Mouse (Mus musculus): ENCODE data around the gene Ptprcap. TPM values are rescaled to one million over a fixed set of nuclear protein-coding genes. Genes with fewer than 3 reads are reported as not detected.
A peak's percentile ranks its signal among the peaks of the same experiment; 100 is the strongest.

Ptprcap gene
- total RNA-seq (2021) (1 to 10 TPM; 1.1 to 1.7 TPM), polyA plus RNA-seq (2012; rRNA removed) (2.2 and 6.4 TPM in 2 replicates)
- long read RNA-seq, partial matches to known transcripts = 0 of 1 reads
- long read RNA-seq, other reads (novel, unspliced or antisense) = 0 of 1 reads

- H3K27ac ChIP-seq = peak within 1 kb of the TSS; percentile 40; the same call in 1 of the 2 replicates
- peaks cover 7% of the 10 kb centered on the region for H3K4me1 ChIP-seq (ENCODE audit: control insufficient read depth, insufficient read depth, low read length)
- H3K36me3 ChIP-seq (ENCODE audit: control insufficient read depth, insufficient read depth, low read length) = no peaks in the 10 kb centered on the region
- DNase-seq = peak in 1 of 2 experiments; percentile 57
- H3K4me3 ChIP-seq = no peak within 1 kb of the TSS
- no peak within 1 kb of the TSS for H3K9ac ChIP-seq (ENCODE audit: low read depth, low read length)
- WGBS = 40% methylated on average over 11 of the region's 11 CpGs
- intact Hi-C loops (cut with DNase I) = no loop called here
- H3K79me2 ChIP-seq (replicated peaks; ENCODE audit: control insufficient read depth, insufficient read depth, low read length) = no peaks in the 10 kb centered on the region
- no peak for TF ChIP-seq EP300 (IDR thresholded peaks at IDR 0.05; ENCODE audit: insufficient read depth, low read depth, low read length)
- TF ChIP-seq POLR2A (IDR thresholded peaks at IDR 0.05; ENCODE audit: insufficient read depth, low read depth, low read length) = no peak
- TF ChIP-seq CTCF (IDR thresholded peaks at IDR 0.05) = no peak
- no peaks in the 10 kb centered on the region for H3K27me3 ChIP-seq (ENCODE audit: control insufficient read depth, insufficient read depth, low read length)
Observed at GRCm38 (mm10) chr19:4153232-4153654, at the start of gene Ptprcap. TSS of gene Ptprcap (plus strand) at chr19:4153604.

DNA sequence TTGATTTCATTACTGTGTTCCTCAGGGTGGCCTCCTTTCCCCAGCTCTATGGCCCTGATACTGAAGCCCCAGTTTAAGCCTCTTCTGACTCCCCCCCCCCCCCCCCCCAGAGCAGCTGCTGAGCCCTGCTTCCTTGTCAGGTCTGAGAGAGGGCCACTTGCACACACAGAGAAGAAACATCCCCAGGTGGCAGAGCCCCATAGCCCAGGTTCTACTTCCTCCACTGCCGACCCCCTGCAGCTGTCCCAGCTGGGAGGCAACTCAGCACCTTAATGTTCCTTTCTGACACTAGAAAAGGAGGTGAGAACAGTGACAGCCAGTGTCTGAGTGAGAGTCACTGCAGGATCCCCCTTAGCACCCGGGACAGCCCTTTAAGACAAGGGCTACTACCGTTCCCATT lies 49.6 kb upstream of the Ptprcap start:
- intact Hi-C loops (cut with DNase I) = no loop called here
- TF ChIP-seq EP300 (IDR thresholded peaks at IDR 0.05; ENCODE audit: insufficient read depth, low read depth, low read length) = no peak
- no peak for TF ChIP-seq POLR2A (IDR thresholded peaks at IDR 0.05; ENCODE audit: insufficient read depth, low read depth, low read length)
- TF ChIP-seq CTCF (IDR thresholded peaks at IDR 0.05) = no peak
- 52% methylated on average over 3 of the region's 3 CpGs for WGBS

DNA sequence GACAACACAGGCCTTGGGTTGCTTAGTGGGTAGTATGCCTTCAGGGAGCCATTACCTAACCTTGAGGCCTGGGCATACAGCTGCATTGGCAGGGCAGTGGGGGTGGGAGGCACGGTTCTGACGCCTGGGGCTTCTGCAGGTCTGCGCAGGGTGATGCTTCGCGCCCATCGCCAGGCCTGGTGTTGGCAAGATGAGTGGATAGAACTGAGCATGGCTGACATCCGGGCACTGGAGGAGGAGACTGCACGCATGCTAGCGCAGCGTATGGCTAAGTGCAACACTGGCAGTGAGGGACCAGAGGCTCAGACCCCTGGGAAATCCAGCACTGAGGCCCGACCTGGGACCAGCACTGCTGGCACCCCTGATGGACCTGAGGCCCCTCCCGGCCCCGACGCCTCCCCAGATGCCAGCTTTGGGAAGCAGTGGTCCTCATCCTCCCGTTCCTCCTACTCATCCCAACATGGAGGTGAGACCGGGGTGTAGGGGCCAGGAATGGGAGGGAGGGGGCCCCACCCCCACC lies 48.7 kb upstream of the Ptprcap start:
- 92% methylated on average over 16 of the region's 16 CpGs for WGBS
- Histone ChIP-seq H3K27ac (no peak overlapping the region), H3K4me3 (no peak overlapping the region), H3K9ac (ENCODE audit: low read depth, low read length) (no peak overlapping the region), H3K4me1 (ENCODE audit: control insufficient read depth, insufficient read depth, low read length) (no peaks in the 10 kb centered on the region; the same call in 1 of the 2 replicates), H3K36me3 (ENCODE audit: control insufficient read depth, insufficient read depth, low read length) (no peaks in the 10 kb centered on the region), H3K27me3 (ENCODE audit: control insufficient read depth, insufficient read depth, low read length) (no peaks in the 10 kb centered on the region), H3K79me2 (replicated peaks; ENCODE audit: control insufficient read depth, insufficient read depth, low read length) (no peaks in the 10 kb centered on the region)
- DNase-seq = no peak
- TF ChIP-seq POLR2A (IDR thresholded peaks at IDR 0.05; ENCODE audit: insufficient read depth, low read depth, low read length) = no peak
- TF ChIP-seq CTCF (IDR thresholded peaks at IDR 0.05) = no peak
- no peak for TF ChIP-seq EP300 (IDR thresholded peaks at IDR 0.05; ENCODE audit: insufficient read depth, low read depth, low read length)
- intact Hi-C loops (cut with DNase I) = no loop called here

More for the DNA sequence above, 49.6 kb upstream of the Ptprcap start:
- Histone ChIP-seq H3K9ac (ENCODE audit: low read depth, low read length) (no peak overlapping the region), H3K4me3 (no peak overlapping the region), H3K36me3 (ENCODE audit: control insufficient read depth, insufficient read depth, low read length) (no peaks in the 10 kb centered on the region), H3K4me1 (ENCODE audit: control insufficient read depth, insufficient read depth, low read length) (peaks cover 1% of the 10 kb centered on the region), H3K79me2 (replicated peaks; ENCODE audit: control insufficient read depth, insufficient read depth, low read length) (no peaks in the 10 kb centered on the region), H3K27me3 (ENCODE audit: control insufficient read depth, insufficient read depth, low read length) (no peaks in the 10 kb centered on the region), H3K27ac (no peak overlapping the region)
- DNase-seq = no peak

DNA sequence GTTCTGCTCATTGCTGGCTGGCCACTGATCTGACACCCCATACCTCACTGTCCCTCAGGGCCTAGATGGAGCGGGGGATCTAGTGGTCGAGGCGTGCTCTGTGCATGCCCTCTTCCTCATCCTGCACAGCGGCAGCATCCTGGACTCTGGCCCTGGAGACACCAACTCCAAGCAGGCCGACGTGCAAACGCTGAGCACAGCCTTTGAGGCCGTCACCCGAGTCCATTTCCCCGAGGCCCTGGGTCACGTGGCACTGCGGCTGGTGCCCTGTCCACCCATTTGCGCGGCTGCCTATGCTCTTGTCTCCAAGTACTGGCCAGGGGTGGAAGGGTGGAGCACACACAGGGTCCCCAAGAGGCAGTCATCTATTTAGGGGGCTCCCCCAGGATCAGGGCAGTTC lies 46.8 kb upstream of the Ptprcap start:
- no peak overlapping the region for H3K27ac ChIP-seq
- DNase-seq = no peak
- 90% methylated on average over 14 of the region's 14 CpGs for WGBS
- no peaks in the 10 kb centered on the region for H3K4me1 ChIP-seq (ENCODE audit: control insufficient read depth, insufficient read depth, low read length)
- no peaks in the 10 kb centered on the region for H3K79me2 ChIP-seq (replicated peaks; ENCODE audit: control insufficient read depth, insufficient read depth, low read length)
- no peaks in the 10 kb centered on the region for H3K36me3 ChIP-seq (ENCODE audit: control insufficient read depth, insufficient read depth, low read length)
- intact Hi-C loops (cut with DNase I) = no loop called here
- no peaks in the 10 kb centered on the region for H3K27me3 ChIP-seq (ENCODE audit: control insufficient read depth, insufficient read depth, low read length)
- no peak overlapping the region for H3K9ac ChIP-seq (ENCODE audit: low read depth, low read length)
- no peak overlapping the region for H3K4me3 ChIP-seq
- TF ChIP-seq EP300 (IDR thresholded peaks at IDR 0.05; ENCODE audit: insufficient read depth, low read depth, low read length) (no peak), CTCF (IDR thresholded peaks at IDR 0.05) (no peak), POLR2A (IDR thresholded peaks at IDR 0.05; ENCODE audit: insufficient read depth, low read depth, low read length) (no peak)

- intact Hi-C loops (cut with DNase I) = no loop called here
- WGBS = 88% methylated on average over 9 of the region's 9 CpGs
Observed at GRCm38 (mm10) chr19:4108535-4108934, 44.9 kb upstream of the Ptprcap start.

More at GRCm38 (mm10) chr19:4108535-4108934, 44.9 kb upstream of the Ptprcap start:
- H3K36me3 ChIP-seq (ENCODE audit: control insufficient read depth, insufficient read depth, low read length) = no peaks in the 10 kb centered on the region
- DNase-seq = no peak
- no peak for TF ChIP-seq EP300 (IDR thresholded peaks at IDR 0.05; ENCODE audit: insufficient read depth, low read depth, low read length)
- TF ChIP-seq CTCF (IDR thresholded peaks at IDR 0.05) = no peak
- TF ChIP-seq POLR2A (IDR thresholded peaks at IDR 0.05; ENCODE audit: insufficient read depth, low read depth, low read length) = no peak
- no peaks in the 10 kb centered on the region for H3K27me3 ChIP-seq (ENCODE audit: control insufficient read depth, insufficient read depth, low read length)
- H3K27ac ChIP-seq = no peak overlapping the region
- no peak overlapping the region for H3K4me3 ChIP-seq
- no peaks in the 10 kb centered on the region for H3K79me2 ChIP-seq (replicated peaks; ENCODE audit: control insufficient read depth, insufficient read depth, low read length)
- peaks cover 9% of the 10 kb centered on the region for H3K4me1 ChIP-seq (ENCODE audit: control insufficient read depth, insufficient read depth, low read length)
- H3K9ac ChIP-seq (ENCODE audit: low read depth, low read length) = no peak overlapping the region
